Mouse (Mus musculus) Patski (cell line): Measurements from ENCODE around the gene Zyx. TPM values are rescaled to one million over a fixed set of nuclear protein-coding genes. Genes with fewer than 3 reads are reported as not detected.

Experiments
- ATAC-seq: fragments of 100-300 bp; one replicate; pipeline ENCODE4 v1.8.0; 2021
- CTCF ChIA-PET: fragments of 350-600 bp; sonication (Branson Sonifier 250); formaldehyde crosslinking; loops from one replicate; lab custom pipeline; 2022; ENCODE audit warnings: inconsistent platforms; lab: Charles Lee
- POLR2A ChIA-PET: fragments of 350-600 bp; sonication (Branson Sonifier 250); formaldehyde crosslinking; loops from one replicate; lab custom pipeline; 2022; ENCODE audit warnings: antibody characterized with exemption, inconsistent platforms; lab: Charles Lee
- DNase-seq: peaks from one replicate; pipeline ENCODE4 v3.0.0-alpha.2; 2011; ENCODE audit warnings: low read depth, low spot score
- H3K27me3 ChIP-seq: fragments of 371-371 bp; one replicate; pipeline ENCODE4 v1.5.1; 2021
- CTCF ChIP-seq: fragments of 100-300 bp; IDR thresholded peaks from one replicate; pipeline ENCODE4 v1.5.1; 2021
- in situ Hi-C: fragments of 300-500 bp; cut with MboI; formaldehyde crosslinking; loops from 3 replicates; pipeline ENCODE4 v1.11.1; 2018; ENCODE audit warnings: low pct_unique_long_range_greater_than_20kb, mixed read lengths
- polyA plus RNA-seq: library from polyadenylated mRNA; unstranded; gene quantifications from one replicate; pipeline ENCODE4 v1.2.3, GENCODE M21; 2021

Zyx gene
- polyA plus RNA-seq, 1 experiment from 2014 or later: 336 TPM

DNA sequence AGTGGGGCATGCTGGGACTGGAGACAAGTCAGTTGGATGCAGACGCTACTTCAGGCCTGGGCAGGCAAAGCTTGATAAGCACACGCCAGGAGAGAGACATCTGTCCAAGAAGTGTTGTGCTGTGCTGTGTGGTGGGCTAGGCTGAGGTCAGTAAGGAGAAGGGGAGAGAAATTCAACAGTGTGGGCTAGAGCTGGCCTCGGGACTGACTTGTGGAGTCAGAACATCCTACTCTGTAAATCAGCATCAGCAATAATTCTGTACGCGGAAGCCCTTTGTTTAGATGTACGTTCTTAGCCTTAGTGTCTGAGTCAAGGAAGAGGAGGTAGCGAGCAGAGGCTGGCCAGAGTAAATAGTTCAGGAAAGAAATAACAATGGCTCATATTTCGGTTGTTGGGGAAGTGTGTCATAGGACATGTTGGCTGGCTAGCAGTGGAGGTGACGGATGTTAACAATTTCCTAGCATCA, 32.5 kb downstream of the Zyx start:
- TF ChIP-seq CTCF: no peak
- in situ Hi-C loops: loop anchor here (5.0 kb wide), 1 partner anchor 195 kb away; no protein-coding TSS in a partner anchor
- no peak for ATAC-seq
- POLR2A ChIA-PET: no interaction called here
- CTCF ChIA-PET: interaction anchor here (1.0 to 2.5 kb wide), 3 partner anchors 11 to 33 kb away, joined by 5 to 8 read pairs (median 5); no protein-coding TSS in a partner anchor
- H3K27me3 ChIP-seq: no peaks in the 10 kb centered on the region
- no peak for DNase-seq

DNA sequence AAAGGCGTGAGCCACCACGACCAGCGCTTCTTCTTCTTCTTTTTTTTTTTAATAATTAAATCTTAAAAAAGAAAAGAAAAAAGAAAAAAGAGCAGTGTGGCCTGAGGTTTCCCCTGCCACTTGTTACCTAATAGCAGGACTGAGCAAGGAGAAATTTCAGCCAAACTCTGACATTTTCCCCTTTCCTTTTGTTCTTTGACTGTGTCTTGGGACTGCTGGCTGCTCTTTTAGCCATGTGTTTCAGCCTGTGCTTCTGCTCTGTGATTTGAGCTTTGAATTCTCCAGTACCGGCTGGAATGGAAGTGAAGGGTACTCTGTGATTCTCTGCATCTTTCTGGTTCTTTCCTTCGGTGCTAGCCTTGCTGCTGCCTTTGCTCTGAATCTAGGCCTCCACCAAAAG, 33.9 kb downstream of the Zyx start:
- DNase-seq (no peak), ATAC-seq (no peak)
- no peak for TF ChIP-seq CTCF
- H3K27me3 ChIP-seq: no peaks in the 10 kb centered on the region
- POLR2A ChIA-PET: no interaction called here
- CTCF ChIA-PET: interaction anchor here (1.9 kb wide), 1 partner anchor 34 kb away, joined by 5 read pairs; the partner anchor contains the start of gene Zyx
- in situ Hi-C loops: loop anchor here (5.0 kb wide), 1 partner anchor 194 kb away; no protein-coding TSS in a partner anchor

DNA sequence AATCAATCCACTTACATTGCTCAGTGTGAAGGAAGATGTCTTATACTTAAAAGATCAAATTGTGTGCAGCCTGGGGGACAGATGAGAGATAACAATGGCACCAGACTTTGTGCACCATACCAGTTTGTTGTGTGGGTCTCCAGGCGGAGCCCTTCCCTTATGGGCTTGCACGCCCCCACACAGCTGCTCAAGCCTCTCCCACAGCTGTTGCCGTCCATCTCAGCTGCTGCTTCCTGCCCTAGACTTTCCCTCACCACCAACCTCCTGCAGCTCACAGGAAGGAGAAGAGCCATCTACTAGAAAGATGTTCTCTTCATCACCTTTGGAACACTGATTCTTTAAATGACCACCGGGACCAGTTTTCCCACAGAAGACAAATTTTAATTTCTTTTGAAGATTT, 36.2 kb downstream of the Zyx start:
- no peak for ATAC-seq
- in situ Hi-C loops: no loop called here
- POLR2A ChIA-PET: no interaction called here
- no peak for TF ChIP-seq CTCF
- no peaks in the 10 kb centered on the region for H3K27me3 ChIP-seq
- no peak for DNase-seq
- CTCF ChIA-PET: interaction anchor here (1.0 to 1.7 kb wide), 2 partner anchors 37 to 50 kb away, joined by 3 to 6 read pairs; no protein-coding TSS in a partner anchor

DNA sequence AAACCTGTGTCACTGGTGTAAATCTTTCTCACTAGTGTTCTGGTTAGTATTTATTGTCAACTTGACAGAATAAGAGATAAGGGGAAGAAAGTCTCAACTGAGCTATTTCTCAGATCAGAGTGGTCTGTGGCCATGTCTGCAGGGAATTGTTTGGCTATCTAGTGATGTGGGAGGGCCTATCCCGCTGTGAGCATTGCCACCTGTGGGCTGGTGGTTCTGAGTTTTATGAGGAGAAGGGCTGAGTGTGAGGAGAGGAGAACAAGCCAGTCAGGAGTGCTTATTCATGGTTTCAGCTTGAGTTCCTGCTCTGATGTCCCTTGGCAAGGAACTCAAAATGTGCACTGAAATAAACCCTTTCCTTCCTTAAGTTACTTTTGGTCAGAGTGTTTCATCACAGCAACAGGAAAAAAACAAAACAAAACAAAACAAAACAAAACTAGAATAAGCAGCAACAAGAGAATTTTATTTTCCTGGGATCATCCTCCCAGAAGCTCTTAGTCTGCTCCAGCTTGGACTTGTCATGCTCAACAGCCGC, 42.4 kb downstream of the Zyx start:
- ChIA-PET CTCF (interaction anchor here (0.6 to 1.4 kb wide), 3 partner anchors 25 to 182 kb away, joined by 3 to 4 read pairs (median 3); no protein-coding TSS in a partner anchor), POLR2A (no interaction called here)
- no peak for ATAC-seq
- in situ Hi-C loops: no loop called here
- H3K27me3 ChIP-seq: no peaks in the 10 kb centered on the region
- TF ChIP-seq CTCF: no peak
- DNase-seq: no peak

DNA sequence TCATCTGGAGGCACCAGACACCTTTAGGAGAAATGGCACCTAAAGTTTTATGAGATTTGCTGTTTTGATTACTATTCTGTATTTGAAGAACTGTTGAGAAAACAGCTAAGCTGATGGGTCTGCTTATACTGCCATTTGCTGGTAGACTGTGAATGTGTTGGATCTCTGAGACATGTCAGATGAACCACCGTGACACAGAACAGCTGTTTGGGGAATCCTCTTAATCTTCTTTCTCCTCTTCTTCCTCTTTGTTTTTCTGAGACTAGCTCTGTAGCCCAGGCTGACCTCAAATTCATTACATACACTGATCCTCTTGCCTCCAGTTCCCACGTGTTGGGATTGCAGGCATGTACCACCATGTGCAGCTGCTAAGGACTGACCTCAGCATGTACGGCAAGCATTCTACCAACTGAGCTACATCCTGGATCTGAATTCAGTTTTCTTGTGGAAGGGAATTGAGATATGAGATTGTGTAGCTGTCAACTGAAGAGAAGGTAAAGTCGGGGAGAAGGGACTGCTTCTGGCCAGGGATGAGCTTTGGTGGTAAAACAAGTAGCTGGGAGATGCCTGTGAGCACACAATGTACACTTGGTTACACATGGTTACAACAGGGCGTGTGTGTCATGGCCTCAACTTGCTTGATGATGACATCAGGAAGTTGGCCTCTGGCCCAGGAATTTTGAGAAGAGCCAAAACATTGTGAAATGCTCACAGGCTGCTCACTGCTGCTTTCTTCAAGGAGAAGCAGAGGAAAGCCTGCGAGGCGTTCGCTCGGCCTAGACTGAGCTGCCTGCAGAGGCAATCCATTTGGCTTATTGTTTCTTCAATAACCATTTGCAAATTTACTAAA, 46.8 kb downstream of the Zyx start:
- POLR2A ChIA-PET: interaction anchor here (0.6 to 1.4 kb wide), 3 partner anchors 23 to 43 kb away, joined by 3 to 4 read pairs (median 3); partner anchors contain the start of gene Epha1
- H3K27me3 ChIP-seq: no peaks in the 10 kb centered on the region
- TF ChIP-seq CTCF: no peak
- ATAC-seq: peak; percentile 96
- CTCF ChIA-PET: interaction anchor here (0.9 to 1.6 kb wide), 7 partner anchors 15 to 112 kb away, joined by 3 to 5 read pairs (median 5); no protein-coding TSS in a partner anchor
- in situ Hi-C loops: no loop called here
- DNase-seq: peak; percentile 86

DNA sequence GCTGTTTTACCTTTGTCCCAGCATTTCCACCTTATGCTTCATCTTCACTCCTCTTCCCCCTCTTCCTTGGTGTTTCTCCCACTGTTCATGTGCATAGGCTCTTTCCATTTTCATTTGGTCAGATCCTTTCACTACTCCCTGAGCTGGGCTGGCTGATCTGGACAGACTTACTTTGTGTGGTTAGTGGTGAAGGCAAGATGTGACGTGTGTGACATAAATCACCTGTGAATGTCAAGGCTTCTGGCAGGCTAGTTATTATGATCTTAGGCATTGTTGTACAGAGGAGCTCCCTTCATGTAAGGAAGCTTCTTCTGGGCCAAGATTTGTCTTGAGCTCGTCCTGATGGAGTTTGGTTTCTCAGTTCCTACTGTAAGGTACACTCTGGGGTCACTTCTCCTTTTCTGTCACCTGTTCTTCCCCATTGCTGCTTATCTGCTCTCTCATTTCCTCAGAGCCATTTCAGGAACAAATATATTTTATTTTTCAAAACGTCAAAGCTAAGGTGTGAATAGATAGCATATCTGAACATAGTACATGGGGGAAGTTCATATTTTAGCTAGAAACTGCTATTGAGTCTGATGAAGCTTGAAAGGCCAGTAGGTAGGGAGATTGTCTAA, 47.7 kb downstream of the Zyx start:
- no peak for DNase-seq
- TF ChIP-seq CTCF: no peak
- ATAC-seq: no peak
- ChIA-PET CTCF (interaction anchor here (0.9 to 1.6 kb wide), 4 partner anchors 28 to 111 kb away, joined by 3 to 5 read pairs (median 3); no protein-coding TSS in a partner anchor), POLR2A (interaction anchor here (1.4 kb wide), 1 partner anchor 29 kb away, joined by 3 read pairs; no protein-coding TSS in a partner anchor)
- H3K27me3 ChIP-seq: no peaks in the 10 kb centered on the region
- in situ Hi-C loops: no loop called here

DNA sequence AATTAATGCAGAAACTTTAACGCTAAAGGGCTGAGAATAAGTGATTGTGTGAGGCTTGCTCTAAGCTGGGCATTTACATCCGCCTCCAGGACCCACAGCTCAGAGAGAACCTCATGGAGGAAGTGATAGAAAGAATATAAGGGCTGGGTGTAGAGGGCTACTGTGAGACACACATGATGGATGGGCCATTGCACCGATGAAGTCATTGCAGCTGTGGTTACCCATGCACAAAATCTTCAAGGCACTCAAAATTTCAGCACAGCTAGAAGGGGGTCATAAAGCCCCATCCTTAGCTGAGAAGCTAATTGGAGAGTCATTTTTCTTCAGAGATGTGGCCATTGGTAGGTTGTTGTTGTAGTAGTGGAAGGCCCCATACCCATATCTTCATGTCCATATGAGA, 48.9 kb downstream of the Zyx start:
- in situ Hi-C loops: no loop called here
- ATAC-seq (no peak), DNase-seq (no peak)
- no peaks in the 10 kb centered on the region for H3K27me3 ChIP-seq
- ChIA-PET POLR2A (no interaction called here), CTCF (interaction anchor here (1.4 to 1.5 kb wide), 2 partner anchors 26 to 186 kb away, joined by 3 read pairs; no protein-coding TSS in a partner anchor)
- TF ChIP-seq CTCF: no peak

DNA sequence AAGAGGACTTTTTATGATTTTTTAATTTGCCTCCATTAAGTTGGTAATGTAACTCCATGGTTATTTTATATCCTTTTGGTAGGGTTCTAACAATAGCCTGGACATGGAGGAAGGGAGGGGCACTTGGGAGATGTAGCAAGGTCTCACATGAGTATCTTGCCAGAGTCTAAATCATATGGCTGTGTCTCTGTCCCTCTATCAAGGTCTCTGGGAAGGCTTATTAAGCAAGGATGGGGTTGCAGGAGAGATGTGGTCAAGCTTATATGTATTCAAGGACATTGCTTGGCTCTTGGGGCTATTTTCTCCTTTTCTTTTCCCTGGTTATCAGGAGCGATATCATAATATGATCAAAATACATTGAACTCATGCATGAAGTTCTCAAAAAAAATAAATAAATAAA, 49.6 kb downstream of the Zyx start:
- no peak for ATAC-seq
- in situ Hi-C loops: no loop called here
- ChIA-PET POLR2A (no interaction called here), CTCF (interaction anchor here (1.4 to 1.5 kb wide), 2 partner anchors 27 to 185 kb away, joined by 3 read pairs; no protein-coding TSS in a partner anchor)
- H3K27me3 ChIP-seq: no peaks in the 10 kb centered on the region
- no peak for TF ChIP-seq CTCF
- no peak for DNase-seq

DNA sequence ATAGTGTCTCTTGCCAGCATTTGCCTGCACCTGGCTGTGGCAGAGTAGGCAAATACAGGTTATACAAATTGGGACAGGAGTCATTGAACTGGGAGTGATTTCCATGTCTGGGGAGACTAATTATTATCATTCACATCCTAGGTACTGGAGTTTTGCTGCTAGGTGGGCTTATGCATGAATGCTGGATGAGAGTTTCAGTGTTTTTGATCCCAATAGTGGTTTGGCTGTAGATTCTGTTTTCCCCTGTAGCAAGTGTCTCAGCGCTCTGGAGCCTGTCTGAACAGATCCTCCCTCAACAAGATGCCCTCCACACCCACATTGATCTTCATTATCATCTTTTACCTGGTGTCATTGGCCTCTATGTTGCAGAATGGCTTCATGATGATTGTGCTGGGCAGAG, 50.5 kb downstream of the Zyx start, which contains the start of gene Tas2r143:
Gene Tas2r143 (plus strand): TSS at position 301 of the 400 bp plus-strand sequence.
- POLR2A ChIA-PET: no interaction called here
- ATAC-seq (no peak), DNase-seq (no peak)
- in situ Hi-C loops: no loop called here
- H3K27me3 ChIP-seq: no peaks in the 10 kb centered on the region
- no peak for TF ChIP-seq CTCF
- CTCF ChIA-PET: no interaction called here

DNA sequence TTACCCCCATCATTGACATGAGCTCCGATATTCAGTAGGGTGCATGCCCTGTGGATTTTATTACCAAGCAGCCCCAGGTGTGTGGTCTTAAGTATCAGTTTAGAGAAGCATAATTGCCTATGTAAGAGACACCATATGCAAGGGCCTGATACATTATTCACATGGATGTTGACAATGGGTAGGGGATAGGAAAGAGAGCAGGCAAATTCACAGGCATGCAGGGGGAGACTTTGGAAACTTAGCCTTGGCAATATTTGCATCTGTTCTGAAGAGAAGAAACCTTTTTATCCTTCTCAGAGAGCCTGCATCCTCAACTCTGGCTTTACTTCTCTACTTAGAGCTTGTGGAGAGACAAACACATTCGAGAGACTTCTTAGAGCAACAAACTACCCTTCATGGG, 55.7 kb downstream of the Zyx start, which contains the start of gene Tas2r135:
Gene Tas2r135 (plus strand): TSS at position 301 of the 400 bp plus-strand sequence.
- no peak for ATAC-seq
- no peaks in the 10 kb centered on the region for H3K27me3 ChIP-seq
- POLR2A ChIA-PET: no interaction called here
- CTCF ChIA-PET: interaction anchor here (1.4 kb wide), 1 partner anchor 11 kb away, joined by 6 read pairs; no protein-coding TSS in a partner anchor
- no peak for TF ChIP-seq CTCF
- in situ Hi-C loops: no loop called here
- no peak for DNase-seq

Other genes with a start within 250 kb of the Zyx start
- gene Tas2r139, start 208.7 kb upstream of the Zyx start, polyA plus RNA-seq: not detected
- gene Tas2r144, start 134.3 kb upstream of the Zyx start, polyA plus RNA-seq: not detected
- 52.2 TPM for gene Gstk1, start 103.7 kb upstream of the Zyx start, polyA plus RNA-seq
- gene Tmem139, start 87.7 kb upstream of the Zyx start, polyA plus RNA-seq: 0.12 TPM
- gene Casp2, start 84.6 kb upstream of the Zyx start, polyA plus RNA-seq: 19.8 TPM
- gene Clcn1, start 62.9 kb upstream of the Zyx start, polyA plus RNA-seq: 0.21 TPM
- 0.89 TPM for gene Fam131b, start 25.0 kb upstream of the Zyx start, polyA plus RNA-seq
- gene Epha1, start 23.6 kb downstream of the Zyx start, polyA plus RNA-seq: 0.27 TPM
- not detected for gene Tas2r143, start 50.6 kb downstream of the Zyx start, polyA plus RNA-seq
- gene Tas2r135, start 55.8 kb downstream of the Zyx start, polyA plus RNA-seq: not detected
- gene Tas2r126, start 84.9 kb downstream of the Zyx start, polyA plus RNA-seq: not detected
- not detected for gene Olfr458, start 115.6 kb downstream of the Zyx start, polyA plus RNA-seq
- gene Olfr457, start 126.7 kb downstream of the Zyx start, polyA plus RNA-seq: not detected
- gene Olfr456, start 137.6 kb downstream of the Zyx start, polyA plus RNA-seq: not detected
- not detected for gene Olfr455, start 198.0 kb downstream of the Zyx start, polyA plus RNA-seq
- gene Tcaf3, start 248.1 kb downstream of the Zyx start, polyA plus RNA-seq: not detected